Mouse (Mus musculus) olfactory bulb, adult 2 months (tissue): ENCODE results near the gene Tnfsf11.

Experiments
- CTCF ChIP-seq: fragments of 200-500 bp; IDR thresholded peaks from 2 replicates; pipeline ENCODE4 v1.5.1; 2012; ENCODE audit warnings: low read depth, mild to moderate bottlenecking, low read length, moderate library complexity; ENCODE audit not compliant: insufficient read depth
- POLR2A ChIP-seq: fragments of 200-500 bp; IDR thresholded peaks from 2 replicates; pipeline ENCODE4 v1.6.1; 2012; ENCODE audit warnings: mild to moderate bottlenecking, low read depth, low read length, moderate library complexity; ENCODE audit not compliant: insufficient read depth

- TF ChIP-seq CTCF: no peak
- TF ChIP-seq POLR2A: no peak
Observed at GRCm38 (mm10) chr14:78317623-78318022, 9.8 kb upstream of the Tnfsf11 start.
